Mouse (Mus musculus): ENCODE results near the gene Pkp3.

The Pkp3 gene

GRCm38 (mm10) chr7:141094487-141095205, 16.6 kb downstream of the Pkp3 start:
- DNase-seq (ENCODE audit: low spot score), result no peak

- no peak for DNase-seq (ENCODE audit: low spot score)
These were observed 18.0 kb downstream of the Pkp3 start for GRCm38 (mm10) chr7:141096021-141096420.

GRCm38 (mm10) chr7:141096649-141097056, 18.6 kb downstream of the Pkp3 start:
- DNase-seq (ENCODE audit: low spot score), result no peak

- no peak for DNase-seq (ENCODE audit: low spot score)
These were observed 19.2 kb downstream of the Pkp3 start for GRCm38 (mm10) chr7:141097177-141097576.

GRCm38 (mm10) chr7:141099911-141100691, 22.1 kb downstream of the Pkp3 start, which contains the start of gene Sigirr:
Gene Sigirr (minus strand): TSS chr7:141100572.
- no peak for DNase-seq (ENCODE audit: low spot score)

- DNase-seq (ENCODE audit: low spot score), result no peak
These were observed 25.1 kb downstream of the Pkp3 start for GRCm38 (mm10) chr7:141103161-141103560.

GRCm38 (mm10) chr7:141115874-141116273, 37.9 kb downstream of the Pkp3 start:
- no peak for DNase-seq (ENCODE audit: low spot score)

GRCm38 (mm10) chr7:141117636-141118035, 39.6 kb downstream of the Pkp3 start, which contains the start of gene Ano9:
Gene Ano9 (minus strand): TSS chr7:141117806.
- DNase-seq (ENCODE audit: low spot score), result no peak

GRCm38 (mm10) chr7:141119487-141119886, 41.5 kb downstream of the Pkp3 start:
- DNase-seq (ENCODE audit: low spot score), result no peak

- DNase-seq (ENCODE audit: low spot score), result no peak
These were observed 42.6 kb downstream of the Pkp3 start for GRCm38 (mm10) chr7:141120605-141121004.

- DNase-seq (ENCODE audit: low spot score), result peak; percentile 67
These were observed 43.1 kb downstream of the Pkp3 start for GRCm38 (mm10) chr7:141121051-141121531.

GRCm38 (mm10) chr7:141122245-141122644, 44.2 kb downstream of the Pkp3 start, which contains the start of gene Ptdss2:
Gene Ptdss2 (plus strand): TSS chr7:141122382.
- no peak for DNase-seq (ENCODE audit: low spot score)

- DNase-seq (ENCODE audit: low spot score), result peak; percentile 85
These were observed 44.9 kb downstream of the Pkp3 start for GRCm38 (mm10) chr7:141122689-141123516.

GRCm38 (mm10) chr7:141123517-141123856, 45.5 kb downstream of the Pkp3 start:
- no peak for DNase-seq (ENCODE audit: low spot score)

- DNase-seq (ENCODE audit: low spot score), result peak; percentile 86
These were observed 53.2 kb downstream of the Pkp3 start for GRCm38 (mm10) chr7:141131024-141131820.

GRCm38 (mm10) chr7:141131904-141132755, 54.1 kb downstream of the Pkp3 start:
- DNase-seq (ENCODE audit: low spot score), result no peak
